Mouse (Mus musculus) spleen, postnatal 14 days (tissue): ENCODE data around the gene Ext2.
A peak's percentile ranks its signal among the peaks of the same experiment; 100 is the strongest.

ENCODE experiments used
- DNase-seq, 2 experiments: peaks; one replicate each; pipeline ENCODE4 v3.0.0; 2021 to 2022; ENCODE audit warnings: low spot score in 2 of 2

Gene Ext2

DNA sequence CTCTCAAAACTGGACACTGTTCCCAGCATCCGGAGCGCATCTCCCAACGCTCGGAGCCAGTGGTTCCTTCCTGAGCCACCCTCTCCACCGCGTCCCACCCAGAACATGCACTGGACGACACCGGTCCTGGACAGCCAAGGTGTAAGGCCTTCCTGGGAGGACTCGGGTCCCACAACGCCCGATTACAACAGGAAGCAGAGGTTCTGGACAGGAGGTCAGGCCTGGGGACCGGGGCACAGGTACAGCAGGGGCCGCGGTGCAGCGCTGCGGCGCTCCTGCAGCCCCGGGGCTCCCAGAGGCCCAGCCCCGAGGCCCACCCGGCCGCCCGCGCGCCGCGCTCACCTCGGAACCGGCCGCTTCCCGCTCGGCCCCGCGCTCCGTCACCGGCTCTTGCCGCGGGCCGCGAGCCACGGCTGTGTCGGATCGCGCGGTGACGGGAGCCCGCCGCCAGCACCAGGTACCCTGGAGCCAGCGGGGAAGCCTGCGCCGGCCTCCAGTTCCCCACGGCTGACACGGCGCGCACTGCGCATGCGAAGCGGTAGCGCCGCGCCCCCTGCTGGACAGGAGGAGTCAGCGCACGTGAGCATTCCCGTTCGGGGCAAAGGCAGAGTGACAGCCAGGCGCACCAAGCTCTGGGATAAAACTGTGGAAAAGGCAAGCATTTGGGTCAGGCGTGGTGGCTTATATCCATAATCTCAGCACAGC is at the start of gene Ext2:
TSS of gene Ext2 (minus strand) at position 524 of the 705 bp plus-strand sequence.
- DNase-seq = peak; percentile 73 to 88

DNA sequence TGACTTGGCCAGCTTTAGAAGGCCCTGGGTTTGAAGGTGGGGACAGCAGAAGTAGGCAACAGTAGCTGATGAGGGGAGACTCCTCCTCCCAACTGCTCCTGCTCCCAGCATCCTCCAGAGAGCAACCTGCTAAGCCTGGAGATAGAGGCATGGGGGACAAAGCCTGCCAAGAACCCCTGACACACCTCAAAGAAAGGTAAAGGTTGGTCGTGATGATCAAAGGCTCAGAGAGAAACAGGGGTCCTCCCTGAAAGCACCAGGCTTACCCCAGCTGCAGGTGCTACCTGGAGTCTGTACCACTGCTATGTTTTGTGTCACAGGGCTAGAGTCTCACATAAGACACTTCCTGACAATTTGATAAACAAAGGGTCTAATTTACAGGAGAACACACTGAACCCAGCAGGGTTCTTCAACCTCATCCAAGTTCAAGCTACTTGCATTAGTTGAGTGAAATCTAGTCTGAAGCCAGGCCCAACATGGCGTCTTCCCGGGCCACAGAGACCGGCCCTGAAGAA is 49.1 kb upstream of the Ext2 start:
- no peak for DNase-seq

DNA sequence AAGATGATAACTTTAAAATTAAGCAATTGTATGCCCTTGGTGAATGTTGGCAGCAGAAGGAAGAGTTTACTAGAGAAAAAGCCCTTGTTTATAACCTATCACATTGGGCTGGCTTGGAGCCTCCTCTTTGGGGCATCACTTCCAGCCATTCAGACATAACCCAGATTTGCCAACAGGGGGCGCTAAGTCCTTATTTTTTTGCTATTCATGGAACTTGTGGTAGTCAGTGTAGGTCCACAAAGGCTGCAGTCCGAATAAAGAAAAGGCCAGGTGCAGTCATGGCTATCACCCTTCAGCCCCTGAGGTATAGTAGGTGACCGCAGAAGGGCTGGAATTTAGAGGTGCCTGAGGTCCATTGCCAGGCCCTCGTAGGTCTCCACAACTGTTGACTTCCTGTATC is 48.5 kb upstream of the Ext2 start:
- peak in 1 of 2 experiments; percentile 28 for DNase-seq

DNA sequence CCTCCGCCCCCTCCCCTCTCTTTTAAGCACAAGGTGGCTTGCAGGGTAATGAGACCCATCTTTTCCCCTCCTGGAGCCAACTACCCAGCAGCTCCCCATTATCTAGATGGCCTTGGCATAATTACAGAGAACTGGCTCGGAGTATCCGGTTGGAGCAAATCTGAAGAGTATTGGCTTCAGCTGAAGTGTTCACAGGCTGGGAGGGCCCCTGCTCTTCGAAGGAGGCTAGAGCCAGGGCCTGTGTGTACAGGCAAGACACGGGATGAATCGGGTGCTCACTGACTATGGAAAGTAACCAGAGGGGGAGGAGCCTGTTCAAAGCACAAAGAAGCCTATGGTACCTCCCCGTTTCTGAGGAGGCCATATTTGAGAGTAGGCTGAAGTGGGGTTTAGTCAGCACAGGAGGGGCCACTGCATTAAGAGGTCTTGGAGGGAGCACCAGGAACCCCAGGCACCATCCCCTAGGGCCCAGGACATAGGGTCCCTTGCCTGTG is 46.8 kb upstream of the Ext2 start, which contains the start of gene Accsl:
TSS of gene Accsl (minus strand) at position 51 of the 494 bp plus-strand sequence.
- no peak for DNase-seq

DNA sequence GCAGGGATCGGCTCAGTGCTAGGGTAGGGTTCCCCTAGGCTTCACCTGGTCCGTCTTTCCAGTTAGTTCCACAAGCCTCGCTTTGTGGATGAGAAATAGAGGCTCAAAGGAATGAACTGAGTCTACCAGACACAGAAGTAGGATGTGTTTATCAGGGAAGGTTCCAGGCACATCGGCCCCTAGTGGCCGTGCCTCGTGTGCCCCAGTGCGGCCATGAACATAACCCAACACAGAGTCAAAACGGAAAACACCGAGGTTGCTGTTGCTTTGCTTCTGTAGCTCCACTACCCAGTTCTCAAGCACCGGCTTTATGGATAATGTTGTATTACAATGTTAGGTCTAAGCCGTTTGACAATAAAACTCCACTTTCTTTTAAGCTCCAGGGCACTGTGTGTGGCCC is 46.2 kb upstream of the Ext2 start:
- no peak for DNase-seq

DNA sequence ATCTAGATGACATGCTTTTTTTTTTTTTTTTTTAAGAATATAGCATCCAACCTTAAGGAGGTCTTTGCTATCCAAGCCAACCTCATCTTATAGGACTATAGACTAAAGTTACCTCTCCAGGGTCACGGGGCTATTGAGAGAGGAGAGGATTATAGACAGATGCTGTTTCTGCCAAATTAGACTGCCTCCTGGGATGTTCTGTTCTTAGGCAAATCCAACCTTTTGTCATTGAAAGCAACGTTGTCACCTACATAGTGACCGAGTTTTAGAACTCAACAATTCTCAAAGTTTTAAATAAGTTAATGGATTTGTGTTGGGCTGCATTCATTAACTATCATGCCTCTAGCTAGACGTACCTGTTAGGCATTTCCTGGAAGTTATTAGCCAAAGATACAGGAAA is 40.9 kb upstream of the Ext2 start:
- no peak for DNase-seq

DNA sequence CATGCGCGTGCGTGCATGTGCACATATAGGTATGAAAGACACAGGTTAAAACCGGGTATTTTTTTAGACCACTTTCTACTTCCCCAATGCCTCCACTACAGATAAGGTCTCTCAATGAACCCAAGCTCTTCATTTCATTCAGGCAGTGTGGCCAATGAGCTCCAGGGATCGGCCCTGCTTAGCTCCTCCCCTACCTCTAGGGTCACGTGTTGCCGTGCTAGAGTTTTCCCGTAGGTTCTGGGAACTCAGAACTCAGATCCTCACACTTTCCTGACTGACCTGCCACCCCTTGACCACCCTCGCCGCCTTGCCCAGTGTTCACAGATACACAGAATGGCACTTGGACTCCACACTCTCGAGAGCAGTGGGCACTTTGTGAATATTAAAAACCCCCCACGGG is 36.5 kb upstream of the Ext2 start:
- no peak for DNase-seq

DNA sequence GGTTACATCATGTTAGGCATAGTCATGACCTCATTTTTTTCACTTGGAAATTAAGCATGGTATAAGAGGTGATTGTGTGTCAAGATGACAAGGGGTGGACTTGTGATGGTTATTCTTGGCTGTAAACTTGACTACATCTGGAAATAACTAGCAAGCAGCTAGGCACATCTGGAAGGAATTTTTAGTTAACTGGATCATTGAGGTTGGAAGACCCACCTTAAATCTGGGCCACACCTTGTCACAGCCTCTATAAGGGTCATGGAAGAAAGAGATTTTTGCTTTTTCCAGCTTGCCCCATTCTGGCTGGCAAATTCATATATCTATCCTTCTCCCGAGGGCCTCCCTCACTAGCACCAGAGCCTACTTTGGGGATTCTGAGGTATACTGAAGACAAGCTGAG is 28.9 kb upstream of the Ext2 start:
- no peak for DNase-seq

DNA sequence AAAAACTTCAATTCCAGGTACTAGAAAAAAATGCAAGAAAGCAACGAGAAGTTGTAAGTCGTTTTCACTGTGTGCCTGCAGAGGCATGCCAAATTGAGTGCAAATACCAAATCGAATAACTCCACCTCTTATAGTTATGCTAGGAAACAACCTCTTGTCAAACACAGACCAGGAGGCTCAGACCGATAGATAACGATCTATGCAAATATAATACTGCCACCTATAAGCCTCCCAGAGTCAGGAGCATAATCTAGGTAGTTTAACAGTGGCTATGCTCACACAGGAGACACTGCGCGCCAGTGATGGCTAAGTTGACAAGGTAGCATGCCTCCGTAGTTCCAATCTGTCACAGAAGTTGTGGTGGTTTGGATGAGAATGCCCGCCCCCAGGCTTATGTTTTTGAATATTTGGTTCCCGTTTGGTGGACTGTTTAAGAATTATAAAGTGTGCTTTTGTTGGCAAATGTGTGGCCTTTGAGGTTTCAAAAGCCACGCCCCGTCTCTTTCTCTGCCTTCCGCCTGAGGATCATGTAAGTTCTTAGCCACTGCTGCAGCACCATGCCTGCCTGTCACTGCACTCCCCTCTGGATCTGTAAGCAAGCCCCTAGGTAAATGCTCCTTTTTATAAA is 28.1 kb upstream of the Ext2 start:
- DNase-seq = no peak

DNA sequence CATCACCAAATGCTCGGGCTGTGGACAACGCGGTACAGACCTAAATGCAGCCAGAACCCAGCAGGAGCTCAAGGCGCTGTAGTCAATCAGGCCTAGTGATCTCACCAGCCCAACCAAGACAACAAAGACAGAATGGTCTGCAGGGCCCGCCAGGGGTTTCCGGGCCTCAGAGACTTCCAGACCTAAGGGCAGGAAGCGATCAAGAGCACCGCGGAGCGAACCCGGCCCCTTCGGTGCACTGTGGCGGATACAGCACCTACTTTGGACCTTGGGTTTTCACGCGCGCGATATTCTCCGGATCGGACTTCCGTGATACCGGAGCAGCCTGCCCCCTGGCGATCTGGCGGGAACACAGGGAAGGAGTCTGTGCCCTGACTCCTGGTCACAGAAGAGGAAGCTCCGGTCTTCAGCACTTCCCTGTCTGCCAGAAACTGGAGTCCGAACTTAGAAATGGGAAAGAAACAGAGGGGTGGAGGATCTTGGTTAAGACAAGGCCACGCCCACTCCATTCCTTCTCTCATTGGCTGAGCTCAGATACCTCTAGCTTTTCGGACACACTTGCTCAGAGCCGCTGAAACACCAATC is 27.2 kb upstream of the Ext2 start, which contains the start of gene Accs:
TSS of gene Accs (minus strand) at position 439 of the 585 bp plus-strand sequence.
- peak; percentile 21 to 28 for DNase-seq

DNA sequence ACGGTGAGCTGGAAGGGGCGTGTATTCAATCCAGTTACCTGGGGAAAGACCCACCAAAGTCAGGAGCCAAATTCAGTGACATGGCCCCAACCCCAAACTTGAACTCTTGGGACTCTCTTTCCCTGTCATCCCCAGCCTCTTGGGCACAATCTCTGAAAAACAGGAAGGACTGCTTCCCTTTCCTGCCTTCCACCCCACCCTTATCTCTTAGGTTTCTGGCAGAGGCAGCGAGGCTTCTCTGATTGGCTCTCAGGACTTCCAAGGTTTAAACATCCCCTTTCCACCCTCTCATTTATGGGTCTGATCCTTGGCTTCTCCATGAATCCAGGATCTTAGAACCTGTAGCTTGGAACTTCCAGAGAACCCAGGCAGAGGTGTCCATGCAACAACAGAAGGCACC is 19.0 kb upstream of the Ext2 start:
- no peak for DNase-seq

DNA sequence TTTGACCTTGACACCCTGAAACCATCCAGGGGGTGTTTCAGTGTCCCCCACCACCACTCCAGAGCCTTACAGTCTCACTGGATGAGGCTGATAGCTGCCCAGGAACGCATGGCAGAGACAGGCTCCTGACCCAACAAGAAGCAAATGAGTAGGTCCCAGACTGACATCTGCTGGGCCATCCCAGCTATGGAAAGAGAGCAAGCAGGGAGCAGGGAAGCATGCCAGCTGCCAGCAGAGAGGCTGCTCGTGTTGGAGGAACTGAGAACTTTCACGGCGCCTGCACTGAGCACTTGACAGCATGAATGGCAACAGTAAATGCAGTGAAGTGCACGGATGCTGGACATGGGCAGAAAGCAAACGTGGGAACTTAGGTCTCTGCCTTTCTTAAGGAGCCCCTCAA is 17.7 kb upstream of the Ext2 start:
- no peak for DNase-seq

DNA sequence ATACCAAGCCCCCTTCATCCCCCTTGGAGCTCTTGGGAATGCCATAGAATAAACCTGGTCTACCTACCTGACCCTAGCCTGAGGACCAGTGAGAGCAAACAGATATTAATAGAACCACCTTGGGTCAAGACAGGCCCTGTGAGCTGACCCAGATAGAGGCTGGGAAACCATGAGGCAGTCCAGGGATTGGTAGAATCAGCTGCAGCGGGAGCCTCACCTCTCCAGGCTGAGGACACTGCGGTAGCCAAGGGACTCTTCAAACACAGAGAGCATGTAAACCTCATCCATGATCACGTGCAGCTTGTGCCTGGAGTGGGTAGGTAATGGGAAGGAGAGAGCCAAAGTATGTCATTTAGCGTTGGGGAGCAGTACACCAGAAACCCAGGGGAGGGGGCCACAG is 16.6 kb upstream of the Ext2 start:
- DNase-seq = no peak

DNA sequence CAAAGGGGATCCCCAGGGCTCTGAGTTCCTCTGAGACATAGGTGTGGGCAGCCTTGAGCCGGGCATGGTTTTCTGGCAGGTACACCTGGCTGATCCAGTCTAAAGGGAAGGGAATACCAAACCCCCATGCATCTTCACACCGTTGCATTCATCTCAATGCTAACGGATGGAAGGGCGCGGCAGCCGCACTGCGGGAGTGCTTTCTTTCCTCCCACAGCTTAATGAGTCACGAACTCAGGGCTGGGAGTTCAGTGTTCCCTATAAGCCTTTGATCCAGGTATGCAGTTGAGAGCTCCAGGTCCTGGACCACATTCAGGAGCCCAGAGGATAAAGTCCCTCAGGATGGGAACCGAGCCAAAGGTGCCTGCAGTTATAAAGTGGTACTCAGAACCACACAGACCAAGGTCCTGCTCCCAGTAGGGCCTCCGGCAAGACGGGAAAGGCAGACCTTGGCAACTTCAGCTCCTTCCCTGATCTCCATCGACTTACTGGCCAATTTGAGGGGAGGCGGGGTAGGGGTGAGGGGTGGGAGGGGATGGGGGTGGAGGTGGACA is 13.9 kb upstream of the Ext2 start:
- no peak for DNase-seq

DNA sequence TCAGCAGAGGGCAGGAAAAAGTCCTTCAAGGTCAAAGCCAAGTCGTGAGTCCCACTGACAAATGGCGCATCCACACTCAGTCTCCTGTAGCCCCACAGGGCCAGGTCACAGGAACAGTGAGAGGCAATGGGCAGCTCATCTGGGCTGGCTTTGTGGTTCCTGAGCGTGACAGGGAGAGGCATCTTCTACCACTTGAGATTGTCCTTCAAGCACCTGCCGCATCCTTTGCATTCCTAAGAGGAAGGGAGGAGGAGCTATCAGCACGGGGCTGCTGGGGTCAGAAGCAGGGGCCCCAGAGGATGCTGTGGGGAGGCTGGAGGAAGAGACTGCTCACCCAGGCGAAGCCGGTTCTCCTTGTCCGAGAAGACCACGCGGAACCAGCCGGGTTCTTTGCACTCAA is 13.2 kb upstream of the Ext2 start:
- DNase-seq = no peak

DNA sequence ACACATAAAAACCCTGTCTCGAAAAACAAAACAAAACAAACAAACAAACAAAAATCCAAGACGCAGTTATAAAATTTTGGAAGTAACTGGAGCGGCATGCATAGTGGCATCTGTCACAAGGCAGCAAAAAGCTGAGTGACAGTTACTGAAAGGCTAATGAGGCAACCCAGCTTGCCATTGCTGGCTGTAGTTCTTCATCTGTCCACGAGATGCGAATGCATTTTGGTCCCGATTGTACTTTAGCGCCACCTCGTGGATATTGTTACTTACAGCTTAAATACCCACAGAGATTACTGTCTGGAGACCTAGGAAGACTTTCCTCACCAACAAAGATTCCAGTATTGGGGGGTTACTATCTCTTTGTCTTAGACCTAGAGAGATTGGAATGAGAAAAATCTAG is 1.2 kb upstream of the Ext2 start:
- peak in 1 of 2 experiments; percentile 68 for DNase-seq

DNA sequence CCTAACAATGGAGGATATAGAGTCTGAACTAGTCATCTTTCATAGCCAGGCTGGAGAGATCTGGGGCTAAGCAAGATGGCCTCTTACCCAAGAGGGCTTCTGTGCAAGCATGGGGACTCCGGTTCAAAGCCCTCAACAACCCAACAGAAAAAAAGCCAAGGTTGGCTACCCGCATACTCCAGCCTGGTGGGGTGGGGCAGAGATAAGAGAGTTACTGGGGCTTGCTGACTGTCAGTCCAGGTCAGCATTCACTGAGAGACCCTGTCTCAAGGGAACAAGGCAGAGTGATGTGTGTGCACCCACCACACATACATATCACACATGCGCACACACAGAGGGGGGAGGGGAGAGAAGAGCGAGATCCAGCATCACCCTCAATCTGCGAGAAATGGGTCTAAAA is 4.6 kb downstream of the Ext2 start:
- no peak for DNase-seq

DNA sequence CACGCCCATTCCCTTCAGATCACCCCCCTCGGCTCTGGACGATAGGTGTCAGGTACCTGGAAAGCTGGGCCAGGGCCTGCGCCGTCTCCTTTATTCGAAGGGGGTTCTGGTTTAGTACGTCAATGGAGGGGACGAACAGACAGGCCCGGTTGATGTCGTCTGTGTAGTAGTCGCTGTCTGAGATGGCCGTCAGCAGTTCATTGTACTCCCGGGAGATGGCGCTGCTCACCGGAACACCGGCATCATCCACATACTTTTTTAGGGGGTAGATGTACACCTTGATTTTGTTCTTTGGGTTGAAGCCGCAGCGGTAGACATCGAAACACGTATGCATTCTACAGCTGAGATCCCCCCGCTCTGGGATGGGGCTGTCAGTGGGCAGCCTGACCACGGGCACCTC is 9.0 kb downstream of the Ext2 start:
- no peak for DNase-seq

DNA sequence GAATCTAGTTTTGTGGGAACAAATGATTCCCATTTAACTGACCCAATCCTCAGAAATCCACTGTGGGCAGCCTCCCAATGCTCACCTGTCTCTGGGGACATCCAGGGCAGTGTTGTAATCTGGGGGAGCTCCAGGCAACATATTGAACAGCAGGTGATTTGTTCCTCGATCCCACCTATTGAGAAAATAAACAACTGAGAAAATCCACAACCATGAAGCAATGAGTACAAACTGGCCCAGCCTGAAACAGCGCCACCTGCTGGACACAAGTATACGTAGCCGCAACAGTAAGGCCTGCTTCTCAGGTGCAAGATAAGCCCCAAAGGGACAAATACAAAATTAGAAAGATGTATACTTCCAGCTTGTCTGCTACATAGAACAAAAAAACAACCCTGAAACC is 10.6 kb downstream of the Ext2 start:
- peak; percentile 24 to 56 for DNase-seq

DNA sequence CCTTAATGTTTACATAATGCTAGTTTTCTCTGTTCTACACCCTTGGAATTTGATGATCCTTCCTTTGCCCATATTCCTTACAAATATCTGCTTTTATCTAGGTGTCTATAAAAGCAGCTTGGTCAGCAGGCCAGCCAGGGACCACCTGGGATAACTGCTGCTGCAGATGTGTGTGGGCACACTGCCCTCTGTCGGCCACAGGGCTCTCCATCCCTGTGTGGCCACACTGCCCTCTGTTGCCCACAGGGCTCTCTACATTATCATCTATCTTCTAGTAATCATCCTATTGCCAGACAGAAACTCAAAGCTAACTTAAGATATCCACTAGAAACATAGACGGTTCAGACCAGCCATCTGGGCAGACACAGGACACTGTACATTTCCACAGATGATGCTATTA is 12.4 kb downstream of the Ext2 start:
- no peak for DNase-seq

DNA sequence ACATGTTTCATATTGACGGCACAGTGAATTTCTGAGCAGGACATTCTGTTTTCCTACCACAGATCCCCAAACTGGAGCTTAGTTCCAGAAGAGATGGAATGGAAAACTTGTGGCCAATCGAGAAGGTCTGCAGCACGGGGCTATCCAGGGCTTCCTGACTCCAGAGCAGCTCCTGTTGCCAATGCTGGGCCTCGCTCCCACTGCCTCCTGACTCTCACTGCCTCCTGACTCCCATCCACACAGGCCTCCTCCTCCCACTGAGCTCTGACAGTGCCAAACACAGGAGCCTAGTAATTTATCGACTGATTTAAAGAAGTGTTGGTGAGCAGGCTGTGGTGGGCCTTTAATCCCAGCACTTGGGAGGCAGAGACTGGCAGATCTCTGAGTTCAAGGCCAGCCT is 14.3 kb downstream of the Ext2 start:
- DNase-seq = no peak

DNA sequence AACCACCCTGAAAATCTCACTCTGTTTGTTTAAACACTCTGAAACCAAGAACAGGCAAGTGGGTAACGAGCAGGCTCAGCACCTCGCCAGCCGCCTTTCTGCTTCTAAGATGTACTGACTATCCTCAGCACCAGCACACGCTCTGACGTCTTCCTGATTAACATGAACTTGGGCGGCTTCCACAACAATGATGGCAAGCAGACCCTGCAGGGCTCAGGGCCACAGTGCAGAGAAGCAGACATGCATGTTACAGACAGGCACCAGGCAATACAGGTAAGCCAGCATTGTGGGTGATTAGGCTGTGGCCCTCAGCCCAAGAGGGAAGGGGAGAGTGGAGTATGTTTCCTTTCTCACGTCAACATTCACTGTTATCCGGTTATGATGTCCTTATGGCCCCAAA is 14.9 kb downstream of the Ext2 start:
- DNase-seq = no peak
